Mouse (Mus musculus) limb, embryonic 14.5 days (tissue): ENCODE results near the gene Fmn2. TPM values are rescaled to one million over a fixed set of nuclear protein-coding genes. Genes with fewer than 3 reads are reported as not detected.

ENCODE experiments used
- ATAC-seq: fragments of 200-750 bp; cut with Nextera tagmentation; 2 replicates; pipeline ENCODE4 v1.8.0; 2017; ENCODE audit warnings: low read depth, moderate number of reproducible peaks, moderate TSS enrichment; ENCODE audit not compliant: low FRiP score
- DNase-seq: peaks from one replicate; pipeline ENCODE4 v3.0.0-alpha.2; 2015; ENCODE audit warnings: low spot score
- H3K27ac ChIP-seq: fragments of 300-500 bp; sonication (generic); replicated peaks from 2 replicates; pipeline ENCODE4 v1.5.1; 2014; ENCODE audit warnings: low read depth, mild to moderate bottlenecking, low read length, moderate library complexity, mixed read lengths
- H3K27me3 ChIP-seq: fragments of 300-500 bp; sonication (generic); 2 replicates; pipeline ENCODE4 v1.6.1; 2014; ENCODE audit warnings: low read length, mixed read lengths; ENCODE audit not compliant: control insufficient read depth, insufficient read depth
- H3K36me3 ChIP-seq: fragments of 300-500 bp; sonication (generic); 2 replicates; pipeline ENCODE4 v1.6.1; 2014; ENCODE audit warnings: mild to moderate bottlenecking, low read length, moderate library complexity, mixed read lengths; ENCODE audit not compliant: control insufficient read depth, insufficient read depth
- H3K4me1 ChIP-seq: fragments of 300-500 bp; sonication (generic); 2 replicates; pipeline ENCODE4 v1.6.1; 2014; ENCODE audit warnings: antibody characterized with exemption, low read length, mixed read lengths; ENCODE audit not compliant: control insufficient read depth, insufficient read depth
- H3K4me2 ChIP-seq: fragments of 300-500 bp; sonication (generic); replicated peaks from 2 replicates; pipeline ENCODE4 v1.6.1; 2014; ENCODE audit warnings: low read depth, mild to moderate bottlenecking, low read length, moderate library complexity; ENCODE audit not compliant: severe bottlenecking
- H3K4me3 ChIP-seq: fragments of 300-500 bp; sonication (generic); replicated peaks from 2 replicates; pipeline ENCODE4 v1.5.1; 2014; ENCODE audit warnings: low read length
- H3K9ac ChIP-seq: fragments of 300-500 bp; sonication (generic); 2 replicates; pipeline ENCODE4 v1.6.1; 2014; ENCODE audit warnings: mild to moderate bottlenecking, low read depth, low read length, moderate library complexity; ENCODE audit not compliant: severe bottlenecking
- H3K9me3 ChIP-seq: fragments of 300-500 bp; sonication (generic); 2 replicates; pipeline ENCODE4 v1.6.1; 2016; ENCODE audit warnings: low read length; ENCODE audit not compliant: control insufficient read depth
- POLR2A ChIP-seq: fragments of 200-500 bp; IDR thresholded peaks from 2 replicates; pipeline ENCODE4 v1.8.0; 2012; ENCODE audit warnings: inconsistent platforms, mild to moderate bottlenecking, moderate library complexity, borderline replicate concordance; ENCODE audit not compliant: insufficient read depth, insufficient read length; ENCODE audit errors: extremely low read depth
- WGBS: fragments of 180-500 bp; shearing (Covaris S2); extraction: QIAGEN DNeasy Blood & Tissue Kit; methylation state at CpG from one replicate; pipeline ENCODE4 v1.1.7; 2014; 5-methylcytosine and 5-hydroxymethylcytosine counted together
- polyA plus RNA-seq, 2 experiments: library from polyadenylated mRNA; depleted of rRNA in 1 of 2; stranded (reverse) in 1 of 2; unstranded in 1 of 2; fragments of >200 nt; fragmentation: Nextera tagmentation in 1 of 2; extraction: Ambion mirVana in 1 of 2; gene quantifications; 2 replicates each; pipeline versions ENCODE4 v1.2.1 to v1.2.3; 2012 to 2014

Fmn2 gene
- polyA plus RNA-seq, 2 experiments, result 0.67 to 1.9 TPM

DNA sequence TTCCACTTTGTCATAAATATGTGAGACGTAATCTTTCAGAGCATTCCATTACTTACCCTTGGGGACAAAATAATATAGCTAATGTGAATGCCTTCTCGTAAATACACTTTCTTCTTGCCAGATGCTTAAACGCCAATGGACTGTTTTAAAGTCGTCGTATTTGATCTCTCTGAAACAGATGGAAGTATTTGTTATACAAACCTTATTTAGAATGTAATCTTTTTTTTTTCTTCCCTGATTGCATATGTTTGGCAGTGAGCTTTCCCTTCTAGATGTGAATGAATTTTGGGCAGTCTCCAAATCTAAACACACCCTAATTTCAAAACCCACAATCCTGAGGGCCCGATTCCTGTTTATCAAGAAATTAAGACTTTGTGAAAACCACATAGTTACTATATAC lies 173.7 kb downstream of the Fmn2 start:
- DNase-seq, result peak; percentile 53

DNA sequence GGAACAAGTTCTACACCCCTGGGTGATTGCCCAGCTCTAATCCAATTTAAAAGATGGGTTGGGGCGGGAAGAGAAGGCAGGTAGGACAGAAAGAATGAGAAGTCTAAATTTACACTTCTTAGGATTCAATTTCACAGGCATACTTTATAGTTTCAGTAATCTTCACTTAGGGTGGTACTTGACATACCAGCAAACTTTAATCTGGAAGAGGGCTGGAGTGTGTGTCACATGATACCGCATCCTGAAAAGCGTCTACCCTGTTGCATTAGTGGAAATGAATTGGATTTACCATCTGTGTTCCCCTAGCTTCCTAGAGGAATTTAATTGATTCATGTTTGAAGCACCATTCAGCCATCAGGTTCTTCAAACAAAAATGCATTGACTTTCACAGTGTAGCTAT lies 174.6 kb downstream of the Fmn2 start:
- H3K9ac ChIP-seq, result no peak overlapping the region
- TF ChIP-seq POLR2A, result no peak
- no peak overlapping the region for H3K4me2 ChIP-seq
- H3K4me3 ChIP-seq, result no peak overlapping the region
- H3K36me3 ChIP-seq, result no peaks in the 10 kb centered on the region
- no peaks in the 10 kb centered on the region for H3K27me3 ChIP-seq
- DNase-seq, result no peak
- WGBS, result 62% methylated on average over 3 of the region's 3 CpGs
- no peak for ATAC-seq
- H3K9me3 ChIP-seq, result no peaks in the 10 kb centered on the region
- H3K4me1 ChIP-seq, result peaks cover 14% of the 10 kb centered on the region
- H3K27ac ChIP-seq, result no peak overlapping the region

More for the DNA sequence above, 173.7 kb downstream of the Fmn2 start:
- H3K4me2 ChIP-seq, result no peak overlapping the region
- peaks cover 14% of the 10 kb centered on the region for H3K4me1 ChIP-seq
- H3K9me3 ChIP-seq, result no peaks in the 10 kb centered on the region
- ATAC-seq, result no peak
- no peak overlapping the region for H3K27ac ChIP-seq
- 34% methylated on average over 6 of the region's 6 CpGs for WGBS
- H3K36me3 ChIP-seq, result no peaks in the 10 kb centered on the region
- no peaks in the 10 kb centered on the region for H3K27me3 ChIP-seq
- no peak overlapping the region for H3K9ac ChIP-seq
- H3K4me3 ChIP-seq, result no peak overlapping the region
- TF ChIP-seq POLR2A, result no peak

DNA sequence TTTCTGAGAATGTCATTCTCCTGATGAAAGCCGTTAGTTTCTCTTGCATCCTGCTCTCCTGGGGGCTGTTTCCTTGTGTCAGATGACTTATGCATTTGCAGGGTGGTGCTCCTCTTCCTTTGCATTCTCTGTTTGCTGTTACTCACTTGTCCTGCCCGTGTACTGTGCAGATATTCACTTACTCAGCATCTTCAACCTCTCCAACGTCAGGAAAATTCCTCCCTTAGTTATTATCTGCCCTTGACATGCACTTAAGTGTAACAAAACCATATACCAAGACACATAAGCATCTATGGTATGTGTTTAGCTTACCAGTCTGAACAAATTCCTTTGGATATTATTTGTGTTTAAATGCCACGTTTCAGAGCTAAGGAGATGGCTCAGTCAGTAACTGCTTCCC lies 175.6 kb downstream of the Fmn2 start:
- Histone ChIP-seq H3K9ac (no peak overlapping the region), H3K4me2 (no peak overlapping the region), H3K9me3 (no peaks in the 10 kb centered on the region), H3K36me3 (no peaks in the 10 kb centered on the region), H3K27ac (no peak overlapping the region), H3K4me1 (peaks cover 14% of the 10 kb centered on the region), H3K27me3 (no peaks in the 10 kb centered on the region), H3K4me3 (no peak overlapping the region)
- TF ChIP-seq POLR2A, result no peak
- 42% methylated on average over 4 of the region's 4 CpGs for WGBS
- ATAC-seq (no peak), DNase-seq (no peak)

DNA sequence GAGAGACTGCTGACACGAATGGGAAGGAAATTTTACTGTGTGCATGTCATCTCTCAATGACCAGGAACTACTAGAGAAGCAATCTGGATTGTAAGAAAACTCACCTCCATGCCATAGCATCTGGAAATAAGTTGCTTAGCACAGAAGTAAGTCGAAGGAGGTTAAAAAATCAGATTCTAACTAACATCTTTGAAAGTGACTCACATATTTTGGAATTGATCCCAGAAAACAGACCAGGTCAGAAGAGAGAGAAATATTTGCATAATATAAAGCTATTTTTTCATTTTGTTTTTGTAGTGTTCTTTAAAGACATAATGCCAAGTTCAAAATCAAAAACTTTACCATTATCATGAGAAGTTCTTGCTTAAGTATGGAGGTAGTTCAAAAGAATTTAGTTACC lies 187.7 kb downstream of the Fmn2 start:
- Histone ChIP-seq H3K36me3 (no peaks in the 10 kb centered on the region), H3K9ac (no peak overlapping the region), H3K4me1 (no peaks in the 10 kb centered on the region), H3K27me3 (no peaks in the 10 kb centered on the region), H3K4me2 (no peak overlapping the region), H3K9me3 (no peaks in the 10 kb centered on the region), H3K4me3 (no peak overlapping the region), H3K27ac (no peak overlapping the region)
- no peak for ATAC-seq
- DNase-seq, result no peak
- WGBS, result 73% methylated on average over 2 of the region's 2 CpGs
- no peak for TF ChIP-seq POLR2A

DNA sequence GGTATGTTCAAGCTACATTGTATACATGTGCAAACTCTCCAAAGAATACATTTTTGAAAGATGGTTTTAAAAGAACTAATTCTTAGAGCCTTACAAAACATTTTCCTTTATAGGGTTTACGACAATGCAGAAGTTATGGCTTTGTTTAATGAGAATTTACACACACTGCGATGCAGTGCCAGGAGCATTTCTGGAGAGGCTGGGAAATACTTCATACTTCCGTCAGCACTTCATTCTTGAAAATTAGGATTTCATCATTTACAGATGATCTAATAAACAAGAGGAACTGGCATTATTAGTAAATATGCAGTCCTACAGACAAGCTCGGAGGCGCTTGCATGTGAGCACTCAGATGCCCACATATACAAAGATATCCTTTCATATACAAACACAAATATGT lies 199.2 kb downstream of the Fmn2 start:
- Histone ChIP-seq H3K36me3 (no peaks in the 10 kb centered on the region), H3K27me3 (no peaks in the 10 kb centered on the region), H3K27ac (no peak overlapping the region), H3K4me3 (no peak overlapping the region), H3K4me1 (peaks cover 6% of the 10 kb centered on the region; the same call in 1 of the 2 replicates), H3K9me3 (no peaks in the 10 kb centered on the region), H3K9ac (no peak overlapping the region), H3K4me2 (no peak overlapping the region)
- ATAC-seq (no peak), DNase-seq (no peak)
- 67% methylated on average over 5 of the region's 5 CpGs for WGBS
- no peak for TF ChIP-seq POLR2A

DNA sequence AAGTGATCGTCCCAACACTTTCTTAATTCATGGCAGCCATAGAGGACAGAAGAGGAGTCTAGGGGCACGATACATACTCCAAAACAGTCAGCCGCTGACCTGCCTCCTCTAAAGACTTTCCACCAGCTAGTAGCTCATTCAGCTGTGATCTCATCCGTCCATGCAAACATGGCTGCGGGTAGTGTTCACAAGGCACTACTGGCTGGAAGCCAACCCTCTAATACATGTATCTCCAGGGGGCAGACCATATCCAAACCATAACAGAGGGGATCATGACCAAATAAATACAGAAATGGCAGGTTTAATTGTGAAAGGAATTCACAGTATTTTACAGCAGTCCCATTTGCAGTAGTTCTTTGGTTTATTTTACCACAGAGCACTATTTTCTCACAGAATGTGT lies 200.2 kb downstream of the Fmn2 start:
- no peaks in the 10 kb centered on the region for H3K36me3 ChIP-seq
- H3K4me1 ChIP-seq, result peaks cover 6% of the 10 kb centered on the region; the same call in 1 of the 2 replicates
- H3K9me3 ChIP-seq, result no peaks in the 10 kb centered on the region
- peak; percentile 67 for DNase-seq
- H3K27me3 ChIP-seq, result no peaks in the 10 kb centered on the region
- no peak overlapping the region for H3K4me3 ChIP-seq
- no peak for TF ChIP-seq POLR2A
- H3K4me2 ChIP-seq, result no peak overlapping the region
- 67% methylated on average over 5 of the region's 5 CpGs for WGBS
- no peak overlapping the region for H3K9ac ChIP-seq
- no peak overlapping the region for H3K27ac ChIP-seq
- peak; percentile 73 for ATAC-seq
